Mouse (Mus musculus): ENCODE measurements around the gene Vmn1r197.
"Not testable (repeated sequence)": the region's sequence is repeated elsewhere in the genome, so short reads cannot be mapped to it uniquely, and the experiment has no call there.

The Vmn1r197 gene

DNA sequence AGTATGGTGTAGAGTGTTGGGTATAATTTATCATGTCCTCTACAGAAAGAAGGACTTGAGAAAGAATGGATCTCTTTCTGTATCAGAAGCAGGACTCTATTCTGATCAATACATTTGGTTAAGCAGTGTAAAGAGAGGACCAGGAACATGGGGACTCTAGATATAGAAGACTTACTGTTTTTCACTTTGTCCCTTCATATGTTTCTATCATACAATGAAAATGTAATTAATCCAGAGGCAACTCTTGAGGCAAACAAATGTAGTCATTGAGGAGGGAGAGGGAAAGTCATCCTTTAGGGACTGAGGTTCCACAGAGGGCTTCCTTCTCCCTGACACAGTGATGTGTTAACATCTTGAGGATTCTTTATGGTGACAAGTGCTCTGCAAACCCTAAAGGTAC is at the start of gene Vmn1r197:
TSS of gene Vmn1r197 (plus strand) at position 301 of the 400 bp plus-strand sequence.
- no peak for DNase-seq (ENCODE audit: inconsistent age in 2 of 2, low spot score in 1 of 2)

DNA sequence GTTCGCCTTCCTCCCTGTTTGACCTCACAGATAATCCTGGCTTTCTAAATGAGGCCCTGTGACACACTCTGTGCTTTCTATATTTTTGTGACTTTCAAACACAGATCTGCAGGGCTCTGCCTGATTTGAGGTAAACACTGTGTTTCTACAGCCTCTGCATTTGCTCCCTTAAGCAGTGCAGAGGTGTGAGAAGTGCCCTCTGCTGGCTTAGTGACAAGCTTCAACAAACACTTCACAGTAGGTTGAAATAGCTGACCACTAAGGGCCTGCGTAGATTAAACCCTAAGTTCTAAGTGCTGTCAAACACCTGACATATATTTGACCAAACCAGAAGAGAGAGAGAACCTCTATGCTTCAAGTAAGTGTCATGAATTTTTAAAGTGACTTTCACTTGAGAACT is 39.8 kb upstream of the Vmn1r197 start:
- DNase-seq (ENCODE audit: inconsistent age in 2 of 2, low spot score in 1 of 2): no peak

DNA sequence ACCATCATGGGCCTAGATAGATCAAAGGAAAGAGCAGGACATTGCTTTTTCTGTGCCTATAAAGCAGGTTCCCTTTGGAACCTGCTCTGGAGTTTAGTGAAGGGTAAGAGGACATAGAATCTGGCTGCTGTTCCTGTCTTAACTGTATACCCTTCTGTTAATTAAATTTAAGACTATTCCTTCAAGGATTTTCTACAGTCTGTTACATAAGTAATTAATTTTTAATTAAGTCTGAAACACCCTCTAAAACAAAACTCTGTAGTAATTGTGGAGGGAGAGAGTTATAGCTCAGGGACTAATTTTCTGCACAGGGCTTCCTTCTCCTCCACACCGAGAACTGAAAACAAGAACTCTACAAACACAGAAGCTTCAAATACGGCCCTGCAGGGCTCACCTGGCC is 34.8 kb upstream of the Vmn1r197 start, which contains the start of gene Vmn1r196:
TSS of gene Vmn1r196 (plus strand) at position 301 of the 400 bp plus-strand sequence.
- DNase-seq (ENCODE audit: inconsistent age in 2 of 2, low spot score in 1 of 2): no peak

DNA sequence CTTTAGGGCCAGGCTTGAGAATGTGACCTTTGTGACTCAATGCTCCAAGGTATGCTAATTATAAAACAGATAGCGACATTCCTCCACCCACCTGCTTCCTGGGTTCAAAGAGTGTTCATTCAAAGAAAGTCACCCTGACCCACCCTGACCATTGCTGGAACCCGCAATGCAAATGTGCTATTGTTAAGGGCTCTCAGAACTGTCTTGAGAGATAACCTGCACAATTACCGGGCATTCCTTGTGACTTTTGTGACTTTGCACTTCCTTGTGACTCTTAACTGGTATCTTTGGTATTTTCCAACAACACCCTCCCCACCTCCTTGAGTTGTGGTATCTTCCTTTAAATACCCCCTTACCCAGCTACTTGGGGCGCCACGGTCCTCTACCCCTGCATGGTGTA is 16.3 kb upstream of the Vmn1r197 start:
- not testable (repeated sequence) for DNase-seq (ENCODE audit: inconsistent age in 2 of 2, low spot score in 1 of 2)

DNA sequence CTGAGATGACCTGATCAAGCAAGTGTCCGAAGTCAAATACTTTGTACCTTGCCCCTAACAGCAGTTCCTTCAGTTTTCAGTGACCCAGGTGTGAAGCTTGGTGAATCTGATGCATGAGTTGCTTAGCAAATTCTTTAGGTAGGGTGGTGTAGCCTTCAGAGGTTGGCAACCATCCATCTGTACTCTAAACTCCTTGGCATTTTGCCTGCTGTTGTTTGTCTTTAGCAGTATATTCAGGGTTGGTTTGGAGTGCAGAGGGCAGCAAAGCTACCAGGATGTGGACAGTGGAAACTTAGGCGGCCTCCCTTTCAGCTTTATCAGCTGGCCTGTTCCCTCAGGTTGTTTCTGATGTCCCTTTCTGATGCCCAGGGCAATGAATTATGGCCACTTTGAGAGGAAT is 9.0 kb upstream of the Vmn1r197 start:
- no peak for DNase-seq (ENCODE audit: inconsistent age in 2 of 2, low spot score in 1 of 2)

DNA sequence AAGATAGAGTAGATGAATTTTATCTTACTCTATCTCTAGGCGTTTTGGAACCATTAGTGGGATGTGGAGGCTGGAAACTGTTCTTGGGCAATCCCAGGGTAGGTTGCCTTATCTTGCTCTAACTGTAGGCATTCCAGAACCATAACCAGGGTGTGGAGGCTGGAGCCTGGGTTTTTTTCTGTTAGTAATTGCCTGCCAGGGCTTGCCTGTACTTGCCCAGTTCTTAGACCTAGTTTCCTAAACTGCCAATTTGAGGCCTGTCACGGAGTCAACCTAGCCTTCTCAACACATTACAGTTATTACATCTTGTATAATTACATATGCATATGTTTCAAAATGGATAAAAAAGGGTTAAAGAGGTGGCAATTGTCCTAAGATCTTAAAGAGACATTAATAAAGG is 7.0 kb upstream of the Vmn1r197 start:
- no peak for DNase-seq (ENCODE audit: inconsistent age in 2 of 2, low spot score in 1 of 2)

DNA sequence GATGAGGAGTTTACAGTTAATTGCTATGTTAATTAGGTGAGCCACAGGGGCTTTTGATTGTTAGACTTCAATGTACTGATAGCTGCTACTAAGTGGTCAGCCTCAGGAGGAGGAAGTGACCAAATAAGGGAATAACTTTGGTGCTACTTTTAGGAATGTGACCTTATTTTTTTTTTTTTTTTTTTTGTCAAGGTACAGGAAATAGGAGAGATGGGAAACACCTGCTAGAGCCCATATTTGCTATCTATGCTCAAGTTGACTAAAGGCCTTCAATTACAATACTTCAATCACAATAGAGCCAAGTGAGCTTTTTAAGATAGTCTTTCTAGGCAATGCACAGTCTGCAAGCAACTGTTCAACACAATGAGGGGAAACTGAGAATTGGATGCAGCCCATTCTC is 4.3 kb upstream of the Vmn1r197 start:
- no peak for DNase-seq (ENCODE audit: inconsistent age in 2 of 2, low spot score in 1 of 2)

DNA sequence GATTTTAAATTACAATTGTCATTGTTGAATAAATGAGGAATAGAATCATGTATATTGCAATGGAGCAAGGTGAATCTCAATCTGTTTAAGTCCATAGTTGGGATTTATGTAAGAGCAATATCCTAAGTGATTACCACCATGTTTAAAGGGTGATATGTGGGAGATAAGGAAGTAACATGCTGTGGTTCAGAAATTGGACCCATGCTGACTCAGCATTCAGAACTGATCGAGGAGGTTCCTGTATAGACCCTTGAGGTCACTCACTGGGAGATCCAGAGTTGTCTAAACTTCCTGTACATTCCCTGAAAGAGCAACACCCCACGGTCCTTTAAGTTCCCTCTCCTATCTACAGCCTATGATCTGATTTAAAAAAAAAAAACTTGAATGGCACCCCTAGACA is 8.9 kb downstream of the Vmn1r197 start:
- no peak for DNase-seq (ENCODE audit: inconsistent age in 2 of 2, low spot score in 1 of 2)

DNA sequence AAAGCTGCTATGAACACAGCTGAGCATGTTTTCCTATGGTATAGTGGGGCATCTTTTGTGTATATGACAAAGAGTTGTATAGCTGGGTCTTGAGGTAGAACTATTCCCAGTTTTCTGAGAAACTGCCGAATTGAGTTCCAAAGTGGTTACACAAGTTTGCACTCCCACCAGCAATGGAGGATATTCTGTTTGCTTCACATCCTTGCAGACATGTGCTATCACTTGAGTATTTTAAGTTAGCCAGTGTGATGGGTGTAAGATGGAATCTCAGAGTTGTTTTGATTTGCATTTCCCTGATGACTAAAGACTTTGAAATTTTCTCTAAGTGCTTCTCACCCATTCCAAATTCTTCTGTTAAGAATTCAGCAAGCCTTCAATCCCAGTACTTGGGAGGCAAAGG is 11.2 kb downstream of the Vmn1r197 start:
- DNase-seq (ENCODE audit: inconsistent age in 2 of 2, low spot score in 1 of 2): no peak

DNA sequence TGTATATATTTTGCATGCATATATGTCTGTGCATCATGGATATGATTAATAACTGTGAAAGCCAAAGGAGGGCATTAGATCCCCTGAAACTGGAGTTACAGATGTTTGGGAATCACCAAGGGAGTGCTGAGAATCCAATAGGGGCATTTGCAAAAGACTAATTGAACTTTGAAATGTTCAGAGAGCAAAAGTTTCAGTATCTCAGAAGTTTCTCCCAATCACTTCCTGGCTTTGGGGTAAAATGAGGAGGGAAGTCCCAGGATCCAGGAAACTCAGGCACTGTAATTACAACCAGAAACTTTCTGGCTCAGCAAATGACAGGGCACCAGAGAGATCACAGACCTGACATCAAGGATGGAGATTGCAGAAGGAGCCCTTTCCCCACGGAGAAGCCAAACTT is 25.7 kb downstream of the Vmn1r197 start, which contains the start of gene Vmn1r198:
TSS of gene Vmn1r198 (plus strand) at position 301 of the 400 bp plus-strand sequence.
- DNase-seq (ENCODE audit: inconsistent age in 2 of 2, low spot score in 1 of 2): no peak

DNA sequence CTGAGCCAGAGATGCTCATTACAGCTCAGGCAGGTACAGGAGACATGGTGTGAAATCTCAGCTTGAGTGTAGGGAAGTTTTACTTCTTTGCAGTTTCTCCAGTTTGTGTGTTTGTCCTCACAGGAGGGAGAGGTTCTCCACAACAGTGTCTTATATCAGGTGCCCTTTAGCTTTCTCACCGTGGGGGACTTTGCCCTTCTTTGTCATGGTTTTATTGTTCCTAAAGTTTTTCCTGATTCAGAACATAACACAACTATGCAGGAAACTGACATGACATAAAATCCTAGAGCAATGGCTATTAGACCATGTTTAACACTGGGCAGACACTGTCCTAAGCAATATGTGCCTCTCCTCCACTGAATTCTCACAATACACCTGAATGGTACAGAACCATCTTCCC is 26.4 kb downstream of the Vmn1r197 start:
- DNase-seq (ENCODE audit: inconsistent age in 2 of 2, low spot score in 1 of 2): no peak

DNA sequence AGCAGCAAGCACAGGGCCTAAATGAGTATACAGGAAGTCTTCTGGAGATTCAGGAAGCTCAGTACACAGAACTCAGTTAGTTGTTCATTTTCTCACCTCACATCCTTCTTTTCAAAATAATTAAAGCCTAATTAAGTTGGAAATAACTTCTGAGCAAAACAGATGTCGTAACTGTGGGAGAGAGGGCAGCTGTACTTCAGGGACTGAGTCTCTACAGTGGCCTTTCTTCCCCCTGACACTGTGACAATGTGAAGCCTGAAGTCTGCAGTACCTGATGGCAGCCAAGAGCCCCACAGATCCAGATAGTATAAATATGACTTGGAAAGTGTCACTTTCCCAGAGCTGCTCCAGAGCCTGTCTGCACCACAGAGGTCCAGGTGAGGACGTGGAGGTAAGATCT is 55.1 kb downstream of the Vmn1r197 start, which contains the start of gene Vmn1r199:
TSS of gene Vmn1r199 (plus strand) at position 301 of the 400 bp plus-strand sequence.
- no peak for DNase-seq (ENCODE audit: inconsistent age in 2 of 2, low spot score in 1 of 2)

DNA sequence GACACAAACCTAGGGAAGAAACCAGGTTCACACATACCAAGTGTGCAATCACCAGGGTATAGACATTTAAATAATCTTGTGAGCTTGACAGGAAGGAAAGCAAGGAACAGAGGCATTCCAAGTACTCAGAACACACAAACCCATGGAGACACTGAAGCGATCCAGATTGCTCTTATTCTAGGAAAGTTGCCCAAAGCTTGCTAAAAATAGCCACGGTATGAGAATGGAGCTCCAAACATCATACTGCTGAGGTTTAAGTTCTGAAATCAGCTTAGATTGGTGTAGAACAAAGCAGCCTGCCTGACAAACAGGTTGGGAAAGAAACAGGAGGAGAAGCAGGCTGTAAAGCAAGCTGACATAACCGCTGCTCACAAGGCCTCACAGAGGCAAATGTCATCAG is 56.7 kb downstream of the Vmn1r197 start:
- DNase-seq (ENCODE audit: inconsistent age in 2 of 2, low spot score in 1 of 2): not testable (repeated sequence)

Data from adrenal gland, adult (tissue).